Mouse (Mus musculus): ENCODE measurements around the gene Dnttip2.
"Not testable (repeated sequence)": the region's sequence is repeated elsewhere in the genome, so short reads cannot be mapped to it uniquely, and the experiment has no call there.

The Dnttip2 gene

DNA sequence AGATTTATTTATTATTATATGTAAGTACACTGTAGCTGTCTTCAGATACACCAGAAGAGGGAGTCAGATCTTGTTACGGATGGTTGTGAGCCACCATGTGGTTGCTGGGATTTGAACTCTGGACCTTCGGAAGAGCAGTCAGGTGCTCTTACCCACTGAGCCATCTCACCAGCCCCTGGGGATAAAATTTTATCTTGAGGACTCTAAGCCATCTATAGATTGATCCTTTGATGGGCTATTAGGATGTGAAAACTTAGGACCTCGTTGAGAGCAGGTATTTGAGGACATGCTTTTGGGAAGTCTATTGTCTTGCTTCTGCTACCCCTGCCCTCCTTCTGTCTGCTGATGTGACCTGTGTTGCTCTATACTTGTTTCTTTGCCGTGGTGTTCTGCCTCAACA is 15.2 kb downstream of the Dnttip2 start:
- DNase-seq (ENCODE audit: extremely low read depth, low read depth, low spot score): not testable (repeated sequence)

DNA sequence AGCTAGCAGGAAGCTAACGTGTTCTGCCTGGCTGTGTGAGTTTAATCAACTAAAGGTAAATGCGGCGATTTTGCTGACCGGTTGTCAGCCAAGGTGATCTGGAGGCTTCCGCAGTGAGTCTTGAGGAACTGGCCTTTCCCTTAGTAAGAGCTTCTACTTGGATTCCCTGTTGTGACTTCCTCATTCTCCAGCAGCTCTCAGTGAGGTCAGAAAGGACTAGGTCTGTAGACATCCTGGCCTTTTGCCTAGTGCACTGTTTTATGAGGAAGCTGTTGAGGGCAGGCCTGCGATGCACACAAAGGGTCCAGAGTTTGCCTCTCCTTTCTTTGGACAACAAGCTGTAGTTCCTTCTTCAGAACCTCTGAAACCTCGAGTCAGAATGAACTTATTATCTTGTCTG is 16.5 kb downstream of the Dnttip2 start:
- no peak for DNase-seq (ENCODE audit: extremely low read depth, low read depth, low spot score)

DNA sequence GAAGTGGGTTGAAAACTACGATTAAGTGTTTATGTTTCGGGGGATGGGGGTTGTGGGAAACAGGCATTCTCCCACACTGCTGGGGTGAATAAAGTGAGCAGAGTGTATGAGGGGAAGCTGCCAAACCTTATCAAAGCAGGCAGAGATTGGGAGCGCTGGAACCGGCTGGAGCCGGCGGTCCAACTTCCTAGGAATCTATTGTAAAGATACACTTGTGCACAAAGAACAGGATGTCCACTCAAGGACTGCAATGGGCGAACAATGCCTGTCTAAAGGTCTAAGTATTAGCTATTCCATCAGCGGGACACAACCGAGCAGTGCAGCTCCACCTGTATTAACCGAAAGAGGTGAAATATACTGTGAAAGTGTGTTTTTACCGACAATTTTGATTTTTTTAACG is 17.6 kb downstream of the Dnttip2 start:
- no peak for DNase-seq (ENCODE audit: extremely low read depth, low read depth, low spot score)

DNA sequence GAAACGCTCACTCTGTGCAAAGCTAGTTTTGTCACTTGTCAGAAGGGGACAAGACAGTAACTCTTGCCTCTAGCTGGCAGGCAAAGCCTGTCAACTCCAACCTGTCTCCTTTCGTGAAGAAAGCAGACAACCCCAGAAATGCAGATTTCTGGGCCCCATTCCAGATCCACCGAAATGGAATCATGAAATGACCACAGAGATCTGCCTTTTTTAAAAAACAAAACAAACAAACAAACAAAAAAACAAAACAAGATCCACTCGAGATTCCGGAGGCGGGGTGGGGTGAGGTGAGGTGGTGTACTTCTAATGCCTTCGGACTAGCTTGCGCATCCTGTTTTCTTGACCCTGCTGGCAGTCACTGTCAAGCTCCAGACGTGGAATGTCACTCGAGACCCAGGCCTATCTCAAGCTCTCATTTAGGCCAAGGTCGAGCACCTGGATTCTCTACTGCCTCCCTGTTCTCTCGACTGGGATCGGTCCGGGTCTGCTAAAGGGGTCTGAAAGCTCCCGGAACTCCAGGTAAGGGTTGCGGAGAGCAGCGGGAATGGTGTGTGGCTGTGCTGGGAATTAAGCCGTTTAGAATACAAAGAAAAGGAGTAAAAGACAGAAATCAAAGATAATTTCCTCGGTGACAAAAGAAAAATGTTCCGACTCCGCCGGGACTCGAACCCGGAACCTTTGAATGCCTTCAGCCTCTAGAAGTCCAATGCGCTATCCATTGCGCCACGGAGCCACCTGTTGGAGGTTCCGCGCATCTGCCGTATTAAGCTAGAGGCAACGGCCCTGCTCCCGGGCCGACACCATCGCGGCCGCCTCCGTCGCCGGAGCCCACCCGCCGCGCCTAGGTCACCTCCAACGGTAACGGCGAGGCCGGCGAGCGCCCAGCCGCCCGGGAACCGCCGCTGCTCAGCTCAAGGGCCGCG is 18.4 kb downstream of the Dnttip2 start:
- no peak for DNase-seq (ENCODE audit: extremely low read depth, low read depth, low spot score)

DNA sequence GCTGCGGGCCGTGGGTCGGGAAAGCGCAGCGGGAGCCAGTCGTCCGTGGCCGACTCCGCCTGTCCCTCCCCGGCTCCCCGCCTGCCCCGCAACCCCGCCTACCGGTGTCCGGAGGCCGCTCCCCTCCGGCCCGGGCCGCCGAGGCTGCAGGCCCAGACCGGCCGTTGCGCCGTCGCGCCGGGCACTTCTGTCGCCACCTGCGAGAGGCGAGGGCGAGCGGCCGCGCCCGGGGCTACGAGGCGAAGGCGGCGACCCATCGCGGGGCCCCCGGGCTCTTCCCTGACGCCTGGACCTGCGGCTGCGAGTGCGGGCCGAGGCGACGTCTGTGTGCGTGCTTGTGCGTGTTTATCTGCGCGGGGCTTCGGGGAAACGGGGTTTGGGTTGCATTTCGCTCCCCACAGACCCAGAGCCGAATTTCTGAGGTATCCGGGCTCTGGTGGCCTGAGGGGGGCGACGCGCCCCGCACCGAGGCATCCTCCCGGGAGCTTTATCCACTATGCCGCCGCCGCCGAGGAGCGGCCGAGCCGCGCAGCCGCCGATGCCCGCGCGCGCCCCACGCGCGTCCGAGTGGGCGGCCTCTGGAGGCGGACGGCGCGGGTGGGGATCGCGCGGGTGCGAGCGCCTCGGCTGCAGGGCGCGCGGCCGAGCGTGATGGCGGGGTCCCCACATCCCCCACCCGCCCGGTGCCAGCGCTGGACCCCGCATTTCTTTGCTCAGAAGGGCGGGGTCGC is 19.2 kb downstream of the Dnttip2 start:
- DNase-seq (ENCODE audit: extremely low read depth, low read depth, low spot score): no peak

DNA sequence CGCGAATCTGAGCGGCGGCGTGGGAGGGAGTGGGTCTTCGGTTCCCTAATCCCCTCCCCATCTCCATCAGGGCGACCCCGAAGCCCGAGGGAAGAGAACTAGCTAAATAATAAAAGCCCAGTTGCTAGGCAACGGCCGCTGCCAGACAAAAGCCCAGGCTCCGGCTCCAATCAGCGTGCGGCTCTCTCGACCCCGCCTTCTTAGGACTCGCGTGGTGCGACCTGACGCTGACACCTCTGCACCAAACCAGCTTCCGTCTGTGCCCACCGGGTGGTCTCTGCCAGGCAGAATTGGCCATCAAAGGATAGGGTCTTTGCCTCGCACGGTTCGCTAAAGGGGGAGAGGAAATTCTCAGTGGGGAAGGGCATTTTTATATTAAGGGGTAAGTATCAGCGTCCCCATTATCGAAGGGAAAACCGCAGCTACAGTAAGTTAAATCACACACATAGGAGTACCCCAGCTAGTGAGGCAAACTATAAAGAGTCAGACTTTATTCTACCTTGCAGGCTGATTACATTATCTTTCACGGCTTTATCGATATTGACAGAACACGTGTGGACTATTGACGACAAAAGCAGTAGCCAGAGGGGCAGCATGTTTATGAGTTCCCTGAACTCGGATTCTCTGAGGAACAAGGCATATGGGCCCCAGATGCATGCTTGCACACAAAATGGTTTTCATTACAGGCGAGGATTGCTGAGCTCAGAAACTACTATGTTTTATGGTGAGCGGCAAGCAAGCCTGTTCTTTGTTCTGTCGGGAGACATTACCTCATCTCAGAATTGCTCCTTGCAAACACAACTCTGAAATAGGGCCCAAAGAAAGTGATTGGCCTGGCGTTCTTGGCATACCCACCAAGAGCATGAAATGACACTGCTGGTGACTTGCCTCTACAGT is 20.0 kb downstream of the Dnttip2 start, which contains the start of gene Bcar3:
Gene Bcar3, plus strand, starts transcription at position 183 of the 897 bp plus-strand sequence.
- no peak for DNase-seq (ENCODE audit: extremely low read depth, low read depth, low spot score)

DNA sequence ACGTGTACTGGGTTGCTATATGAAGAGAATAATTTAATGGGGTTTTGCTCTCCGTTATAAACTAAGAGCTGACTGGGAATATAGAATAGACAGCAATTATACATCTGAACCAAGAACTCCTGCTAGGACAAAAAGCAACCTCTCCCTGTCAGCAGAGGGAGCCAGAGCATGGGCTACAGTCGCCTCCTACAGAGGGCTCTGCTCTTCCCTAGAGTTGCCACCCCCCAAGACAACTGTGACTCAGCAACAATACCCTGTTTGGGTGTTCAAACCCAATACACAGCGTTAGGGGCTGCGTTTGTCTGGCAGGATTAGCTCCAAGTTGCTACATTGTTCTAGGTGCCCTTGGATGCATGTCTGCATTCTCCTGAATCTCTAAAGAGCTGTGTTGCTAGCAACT is 21.3 kb downstream of the Dnttip2 start:
- no peak for DNase-seq (ENCODE audit: extremely low read depth, low read depth, low spot score)

DNA sequence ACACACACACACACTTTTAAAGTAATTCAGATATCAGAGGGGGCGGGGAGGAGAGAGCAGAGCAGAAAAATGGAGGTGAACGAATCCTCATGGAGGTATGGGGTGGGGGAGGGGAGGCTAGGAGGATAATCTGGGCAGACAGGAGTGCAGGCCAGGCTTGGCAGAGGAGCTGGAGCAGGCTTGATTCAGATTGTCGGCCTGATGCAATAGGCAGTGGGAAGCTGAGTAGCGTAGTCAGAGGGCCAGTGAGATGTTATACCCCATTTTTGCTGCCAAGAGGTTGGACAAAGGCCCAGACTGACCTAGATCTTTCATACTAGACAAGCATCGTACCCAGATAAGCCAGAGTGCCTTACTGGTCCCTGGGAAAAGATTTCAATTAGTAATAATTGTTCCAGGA is 22.8 kb downstream of the Dnttip2 start:
- no peak for DNase-seq (ENCODE audit: extremely low read depth, low read depth, low spot score)

DNA sequence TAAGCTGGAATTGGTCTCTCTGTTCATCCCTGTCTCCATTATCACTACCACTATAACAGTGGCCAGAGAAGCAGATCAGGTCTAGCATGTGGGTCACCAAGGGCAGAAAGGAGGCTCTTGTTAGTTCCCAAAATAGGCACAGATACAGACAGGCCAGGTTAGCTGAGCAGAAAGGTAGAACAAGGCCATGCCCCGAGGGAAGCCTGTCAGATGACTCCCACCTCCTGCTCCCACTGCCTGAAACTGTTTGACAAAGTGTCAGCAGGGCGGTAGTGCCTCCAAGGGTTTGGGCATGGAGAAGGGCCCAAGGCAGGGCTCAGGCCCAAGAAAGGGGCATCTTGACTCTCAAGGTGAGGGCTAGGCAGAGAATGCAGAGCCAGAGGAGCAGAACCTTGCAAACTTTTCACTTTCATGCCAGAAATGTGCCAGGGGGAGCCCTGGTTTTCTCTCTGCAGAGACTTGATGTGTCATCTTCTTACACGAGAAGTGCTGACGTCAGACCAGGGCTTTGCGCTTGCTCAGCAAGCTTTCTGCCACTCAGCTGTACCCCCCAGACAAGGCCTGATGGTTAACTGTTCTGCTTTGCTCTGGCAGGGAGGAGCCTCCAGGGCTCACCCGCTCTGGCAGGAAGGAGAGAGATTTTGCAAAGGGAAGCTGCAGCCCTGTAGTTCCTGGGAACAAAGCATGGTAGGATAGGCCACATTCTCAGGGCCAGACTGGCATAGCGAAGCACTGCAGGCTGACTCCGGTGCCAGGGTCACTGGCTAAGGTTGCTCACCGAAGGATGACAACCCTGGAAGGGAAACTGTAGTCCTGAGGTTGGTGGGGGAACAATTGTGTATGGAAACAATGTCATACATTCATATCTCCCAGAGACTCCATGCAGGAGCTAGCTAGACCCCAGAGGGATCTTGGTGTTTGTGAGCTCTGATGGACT is 27.1 kb downstream of the Dnttip2 start:
- no peak for DNase-seq (ENCODE audit: extremely low read depth, low read depth, low spot score)

DNA sequence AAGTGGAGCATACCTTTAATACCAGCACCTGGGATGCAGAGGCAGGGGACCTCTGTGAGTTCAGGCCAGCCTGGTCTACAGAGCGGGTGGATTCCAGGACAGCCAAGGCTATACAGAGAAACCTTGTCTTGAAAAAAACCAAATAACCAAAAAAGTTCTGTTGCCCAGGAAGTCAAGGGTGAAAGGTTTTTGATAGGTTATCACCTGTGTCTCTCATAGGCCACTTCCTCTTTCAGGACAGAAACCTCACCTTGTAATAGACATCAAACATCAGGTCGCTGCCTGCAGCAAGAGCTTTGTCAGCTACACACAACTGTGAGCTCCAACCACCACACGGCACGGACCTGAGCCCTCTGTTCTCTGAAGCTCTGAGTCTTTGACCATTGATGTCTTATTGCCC is 30.4 kb downstream of the Dnttip2 start:
- DNase-seq (ENCODE audit: extremely low read depth, low read depth, low spot score): no peak

DNA sequence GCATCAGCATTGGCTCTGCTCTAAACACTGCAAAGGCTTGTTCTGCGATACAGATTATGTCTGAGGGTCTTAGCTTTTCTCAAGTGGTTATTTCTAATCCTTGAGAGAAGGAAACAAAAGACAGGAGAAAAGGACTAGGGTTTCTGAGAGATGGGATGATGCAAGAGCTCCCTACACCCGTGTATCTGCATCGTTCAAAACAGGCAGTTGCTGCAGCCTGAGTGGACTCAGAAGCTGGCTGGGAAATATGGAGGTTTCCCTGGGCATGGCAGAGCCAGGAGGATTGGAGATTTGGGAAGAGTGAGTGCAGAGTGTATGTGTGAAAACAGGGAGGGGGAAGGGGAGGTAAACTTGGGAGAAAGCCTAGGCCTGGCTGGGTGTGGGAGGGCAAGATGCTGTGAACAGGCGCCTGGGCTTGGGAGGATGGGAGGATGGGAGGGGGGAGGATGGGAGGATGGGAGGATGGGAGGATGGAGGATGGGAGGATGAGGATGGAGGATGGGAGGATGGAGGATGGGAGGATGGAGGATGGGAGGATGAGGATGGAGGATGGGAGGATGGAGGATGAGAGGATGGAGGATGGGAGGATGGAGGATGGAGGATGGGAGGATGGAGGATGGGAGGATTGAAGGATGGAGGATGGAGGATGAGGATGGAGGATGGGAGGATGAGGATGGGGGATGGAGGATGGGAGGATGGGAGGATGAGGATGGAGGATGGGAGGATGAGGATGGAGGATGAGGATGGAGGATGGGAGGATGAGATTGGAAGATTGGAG is 33.9 kb downstream of the Dnttip2 start:
- DNase-seq (ENCODE audit: extremely low read depth, low read depth, low spot score): no peak

DNA sequence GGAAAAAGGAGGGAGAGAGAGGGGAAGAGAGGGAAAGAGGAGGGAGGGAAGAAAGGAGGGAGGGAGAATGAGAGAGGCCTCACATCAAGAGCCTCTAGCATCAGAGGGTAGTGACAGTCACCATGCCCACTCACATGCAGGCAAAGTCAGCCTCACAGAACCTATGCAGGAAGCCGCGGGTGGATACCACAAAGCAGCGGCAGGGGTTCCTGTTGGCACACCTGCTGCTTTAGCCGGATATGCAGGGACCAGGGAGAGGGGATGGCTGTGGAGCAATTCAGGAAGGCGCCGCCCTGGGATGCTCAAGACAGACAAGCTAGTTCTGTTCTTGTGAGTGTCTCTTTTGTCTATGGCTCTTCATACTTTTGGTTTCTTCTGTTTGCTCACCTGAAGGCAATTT is 34.8 kb downstream of the Dnttip2 start:
- no peak for DNase-seq (ENCODE audit: extremely low read depth, low read depth, low spot score)

DNA sequence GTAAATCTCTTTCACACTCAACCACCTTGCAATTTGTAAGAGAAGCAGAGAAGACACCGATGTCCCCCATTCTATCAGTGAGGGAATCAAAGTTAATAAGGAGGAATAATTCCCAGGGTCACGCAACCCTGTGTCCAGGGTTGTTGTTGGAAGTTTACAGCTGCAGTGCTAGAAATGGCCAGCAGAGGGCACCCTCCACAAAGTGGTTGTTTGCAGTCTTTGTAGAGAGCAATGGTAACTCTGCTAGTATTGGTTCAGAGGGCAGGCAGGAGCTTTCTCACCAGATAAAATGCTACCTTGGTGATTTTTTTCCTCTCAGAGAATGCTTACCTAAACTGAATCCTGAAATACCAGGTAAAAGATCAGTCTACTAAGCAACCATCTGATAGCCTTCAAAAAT is 37.9 kb downstream of the Dnttip2 start:
- no peak for DNase-seq (ENCODE audit: extremely low read depth, low read depth, low spot score)

DNA sequence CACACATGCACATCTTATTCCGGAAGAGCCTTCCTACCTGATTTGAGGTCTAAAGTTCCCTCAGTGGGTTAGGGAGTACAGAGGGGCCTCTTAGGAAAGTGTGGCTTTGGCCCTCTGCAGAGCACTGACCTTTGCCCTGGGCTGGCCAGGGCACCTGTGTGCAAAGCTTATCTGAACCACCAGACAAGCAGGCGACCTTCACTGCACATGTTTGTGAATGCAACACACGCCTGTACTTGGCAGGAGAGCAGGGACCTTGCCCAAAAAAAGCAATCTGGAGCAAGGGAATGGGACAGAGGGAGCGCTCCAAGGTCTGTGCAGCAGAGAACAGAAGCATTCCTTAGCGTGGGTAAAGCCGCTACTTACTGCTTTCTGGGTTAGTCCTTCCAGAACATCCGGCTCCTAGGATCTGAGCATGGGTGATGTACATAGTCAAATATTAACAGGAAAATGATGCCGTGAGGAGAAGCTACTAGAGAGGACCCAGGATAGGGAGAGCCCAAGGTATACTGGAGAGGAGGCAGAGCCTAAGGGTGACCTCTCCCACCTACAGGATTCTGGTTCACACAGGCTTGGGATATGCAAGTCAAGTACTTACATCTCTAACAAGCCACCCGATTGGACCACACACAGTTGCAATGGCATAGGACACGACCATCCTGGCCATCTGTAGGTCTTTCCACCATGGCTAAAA is 38.9 kb downstream of the Dnttip2 start:
- no peak for DNase-seq (ENCODE audit: extremely low read depth, low read depth, low spot score)

DNA sequence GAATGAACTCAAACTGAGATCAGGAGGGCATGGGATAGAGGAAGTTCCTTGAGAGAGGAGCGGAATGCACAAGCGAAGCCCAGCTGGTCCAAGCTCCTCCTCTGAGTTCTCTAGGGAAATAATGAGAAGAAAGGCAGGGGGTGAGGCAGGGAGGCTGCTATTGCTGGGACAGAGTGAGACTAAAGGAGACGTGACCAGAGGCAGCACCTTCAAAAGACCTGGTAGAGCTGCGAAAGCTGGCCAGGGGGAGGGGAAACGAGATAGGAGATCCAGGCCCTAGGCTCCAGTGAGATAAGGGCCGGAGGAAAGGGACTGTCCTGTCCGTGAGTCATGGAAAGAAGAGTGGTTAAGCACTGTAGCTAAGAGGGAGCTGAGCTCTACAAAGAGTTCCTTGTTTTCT is 39.7 kb downstream of the Dnttip2 start:
- DNase-seq (ENCODE audit: extremely low read depth, low read depth, low spot score): no peak

DNA sequence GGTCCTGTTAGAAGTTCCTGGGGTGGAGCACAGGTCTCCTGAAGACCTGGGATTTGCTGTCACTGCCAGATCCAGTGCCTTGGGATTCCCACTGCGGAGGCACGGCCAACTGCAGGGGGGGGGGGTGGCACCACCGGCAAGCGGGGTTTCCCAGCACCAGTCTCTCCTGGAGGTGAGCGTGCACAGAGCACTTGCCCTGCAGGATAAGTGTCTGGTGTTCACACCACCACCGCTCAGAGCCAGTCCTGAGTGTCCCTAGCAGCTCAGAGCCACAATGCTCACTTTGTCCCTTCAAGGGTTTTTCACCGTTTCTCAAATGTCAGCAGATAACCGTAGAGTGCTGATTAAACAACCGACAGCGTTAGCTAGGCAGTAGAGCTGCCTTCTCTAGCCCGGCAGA is 42.4 kb downstream of the Dnttip2 start:
- DNase-seq (ENCODE audit: extremely low read depth, low read depth, low spot score): no peak

DNA sequence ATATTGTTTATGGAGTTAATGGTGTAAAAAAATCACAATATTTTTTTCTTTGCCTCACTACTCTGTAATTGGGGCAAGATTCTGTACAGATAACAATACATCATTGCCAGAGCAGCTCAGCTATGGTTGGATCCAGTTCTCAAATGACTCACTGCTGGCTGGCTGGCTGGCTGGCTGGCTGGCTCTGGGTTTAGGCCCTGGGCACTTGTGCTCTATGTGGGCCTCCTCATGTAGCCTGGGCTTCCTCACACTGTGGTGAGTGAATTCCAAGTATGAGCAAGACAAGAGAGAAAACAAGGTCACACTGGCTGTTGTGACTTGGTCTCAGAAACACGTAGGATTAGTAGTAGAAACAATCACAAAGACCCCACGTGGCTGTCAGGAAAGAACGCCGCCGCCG is 43.2 kb downstream of the Dnttip2 start:
- DNase-seq (ENCODE audit: extremely low read depth, low read depth, low spot score): no peak

DNA sequence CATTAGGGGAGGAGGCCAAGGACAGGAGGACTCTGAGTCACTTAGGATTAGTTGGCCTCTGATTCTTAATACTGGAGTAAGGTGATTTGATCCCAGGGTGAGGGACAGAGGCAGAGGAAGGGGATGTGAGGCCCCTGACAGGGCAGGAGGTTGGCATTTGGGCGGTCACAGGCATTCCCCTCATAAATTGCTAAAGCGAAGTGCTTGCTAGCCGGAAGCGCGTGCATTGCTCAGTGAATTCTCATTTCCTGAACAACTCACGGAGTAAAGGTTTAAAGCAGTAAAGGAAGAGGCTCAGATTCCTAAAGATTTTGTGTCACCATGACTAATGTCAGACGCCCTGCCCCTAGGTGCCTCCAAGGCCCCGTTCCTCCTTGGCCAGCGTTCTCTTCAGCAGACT is 48.0 kb downstream of the Dnttip2 start:
- DNase-seq (ENCODE audit: extremely low read depth, low read depth, low spot score): no peak

DNA sequence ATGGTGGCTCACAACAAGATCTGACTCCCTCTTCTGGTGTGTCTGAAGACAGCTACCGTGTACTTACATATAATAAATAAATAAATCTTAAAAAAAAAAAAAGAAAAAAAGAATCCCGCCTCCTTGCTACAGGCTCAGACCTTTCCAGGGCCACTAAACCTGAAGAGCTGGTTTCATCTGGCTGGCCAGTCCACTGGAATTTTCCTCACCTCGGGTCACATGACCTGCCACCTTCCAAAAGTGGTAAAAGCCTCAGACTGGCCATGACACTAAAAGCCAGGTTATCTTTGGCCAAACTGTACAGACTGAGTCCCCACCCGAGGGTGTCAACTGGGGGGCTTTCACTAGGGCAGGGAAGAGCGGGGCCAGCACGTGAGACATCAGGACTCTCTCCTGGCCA is 49.7 kb downstream of the Dnttip2 start:
- no peak for DNase-seq (ENCODE audit: extremely low read depth, low read depth, low spot score)

Data from fat pad, adult 2 months (tissue).